Mouse (Mus musculus) lung, postnatal 14 days (tissue): ENCODE measurements at regions not wholly inside any gene's neighbourhood (a gene's known extent, or its start where the extent isn't known, plus 50 kb on each side); places are given as distances from the start of the nearest gene placed in this dataset.

Source experiments
- DNase-seq: peaks from one replicate; pipeline ENCODE4 v3.0.0; 2021

DNA sequence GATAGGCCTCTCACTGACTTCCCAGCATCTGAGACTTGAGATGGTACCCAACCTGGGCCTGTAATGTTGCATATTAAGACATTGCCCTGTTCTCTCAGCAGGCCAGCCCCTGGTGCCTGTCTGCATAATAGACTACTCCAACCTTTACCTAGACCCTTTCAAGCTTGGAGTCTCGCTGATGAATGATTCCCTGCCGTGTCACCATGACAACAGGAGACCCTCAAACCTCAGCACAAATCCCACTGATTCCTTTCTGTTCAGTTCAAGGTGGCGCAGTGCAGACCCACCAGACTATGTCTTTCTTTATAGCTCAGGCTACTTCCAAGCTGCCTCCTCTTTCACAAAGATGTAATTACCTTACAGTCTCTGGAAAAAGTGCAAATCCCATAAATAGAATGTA, 172.0 kb downstream of the Dcdc2c start:
- DNase-seq: no peak

DNA sequence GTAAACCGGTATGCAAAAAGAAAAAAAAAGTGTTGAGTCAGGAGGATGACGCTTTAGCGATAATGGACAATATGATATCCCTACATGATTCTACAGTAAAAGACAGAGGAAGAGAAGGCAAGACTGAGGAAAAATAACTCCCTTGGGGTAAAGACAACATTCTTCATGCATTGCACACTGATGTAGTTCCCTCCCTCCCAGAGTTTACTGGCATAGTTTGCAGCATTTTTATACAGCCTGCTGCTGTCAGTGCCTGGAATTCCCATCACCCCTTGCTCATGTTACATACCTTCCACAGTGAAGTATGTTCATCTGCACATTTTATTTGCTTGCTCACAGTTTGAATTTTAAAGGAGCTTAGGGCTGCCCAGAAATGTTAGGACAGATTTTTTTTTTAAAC, 174.2 kb downstream of the Dcdc2c start:
- no peak for DNase-seq

DNA sequence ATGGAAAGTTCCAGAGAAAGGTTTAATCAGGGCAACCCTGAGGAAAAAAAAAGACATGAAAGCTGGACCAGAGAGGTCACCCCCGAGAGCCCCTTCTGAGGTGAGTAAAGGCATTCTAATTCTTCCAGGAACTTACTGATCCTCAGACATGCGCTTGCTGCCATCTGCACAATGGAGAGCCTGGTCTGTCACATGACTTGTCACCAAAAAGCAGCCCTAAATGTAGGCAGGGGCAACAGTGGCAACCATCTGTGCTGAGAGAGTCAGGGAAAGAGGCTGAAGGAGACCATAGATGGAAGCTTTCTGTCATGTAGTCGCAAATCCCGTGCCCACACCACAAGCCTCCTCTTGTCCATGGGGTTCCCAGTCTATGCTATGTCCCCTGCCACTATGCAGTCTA, 174.8 kb downstream of the Dcdc2c start:
- no peak for DNase-seq

DNA sequence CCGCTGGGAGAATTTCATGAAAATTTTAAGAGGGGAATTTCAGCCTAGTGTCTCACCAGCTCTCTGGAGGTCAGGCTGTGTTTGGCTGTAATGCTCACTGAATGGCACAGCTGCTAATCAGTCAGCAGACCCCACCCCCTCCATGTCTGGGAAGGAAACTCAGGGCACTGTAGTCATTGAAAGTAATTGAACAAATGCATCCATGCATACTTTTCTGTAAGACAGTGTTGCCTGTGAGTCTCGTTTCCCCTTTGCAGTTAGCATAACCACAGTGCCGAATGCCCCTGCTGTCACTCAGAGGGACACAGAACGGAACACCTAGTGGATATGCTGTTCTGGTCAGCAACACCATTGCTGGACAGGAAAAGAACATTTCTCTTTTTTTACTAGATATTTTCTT, 175.4 kb downstream of the Dcdc2c start:
- no peak for DNase-seq

DNA sequence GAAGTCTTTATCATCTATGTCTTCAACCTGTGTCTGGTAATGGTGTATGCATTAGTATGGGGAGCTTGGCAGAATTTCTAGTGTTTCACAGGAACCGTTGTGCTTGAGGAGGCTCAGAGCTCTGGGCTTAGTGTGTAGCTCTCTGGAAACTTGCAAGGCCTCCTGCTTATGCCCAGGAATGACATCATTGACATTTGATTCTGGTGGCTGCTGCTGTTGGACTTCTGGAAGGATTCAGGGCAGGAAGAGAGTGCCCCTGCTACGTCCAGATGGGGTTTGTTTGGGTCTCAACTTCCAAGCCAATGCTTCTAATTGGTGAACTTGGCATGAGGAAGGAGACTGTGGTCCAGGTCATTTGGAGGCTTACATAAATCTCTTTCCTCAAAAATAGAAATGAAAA, 186.9 kb downstream of the Dcdc2c start:
- DNase-seq: no peak

DNA sequence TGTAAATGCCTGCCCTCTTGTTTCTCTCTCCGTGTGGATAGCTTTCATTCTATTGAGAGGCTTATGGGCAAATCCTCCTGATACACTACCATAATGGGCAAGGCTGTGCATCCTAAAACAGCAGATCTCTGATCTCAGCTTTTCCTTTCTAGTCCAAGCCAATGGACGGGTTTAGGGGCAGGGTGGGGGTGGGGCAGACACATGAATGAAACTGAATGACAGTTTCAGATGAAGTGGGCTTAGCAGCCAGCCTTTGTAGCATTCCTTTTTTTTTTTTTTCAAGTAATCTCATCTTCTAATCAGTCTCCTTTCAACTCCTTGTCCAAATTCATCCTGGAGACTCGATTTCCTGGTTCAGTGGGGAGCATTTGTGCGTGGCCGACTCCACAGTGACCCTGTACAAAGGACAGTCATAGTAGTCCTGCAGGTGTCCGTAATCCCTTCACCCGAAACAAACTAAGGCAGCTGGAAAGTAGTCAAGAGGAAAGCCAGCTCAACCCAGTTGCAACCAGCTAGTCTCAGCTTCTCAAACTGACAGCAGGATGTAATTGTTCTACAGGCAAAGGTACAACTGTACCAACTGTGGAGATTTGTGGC, 193.4 kb downstream of the Dcdc2c start:
- DNase-seq: no peak

DNA sequence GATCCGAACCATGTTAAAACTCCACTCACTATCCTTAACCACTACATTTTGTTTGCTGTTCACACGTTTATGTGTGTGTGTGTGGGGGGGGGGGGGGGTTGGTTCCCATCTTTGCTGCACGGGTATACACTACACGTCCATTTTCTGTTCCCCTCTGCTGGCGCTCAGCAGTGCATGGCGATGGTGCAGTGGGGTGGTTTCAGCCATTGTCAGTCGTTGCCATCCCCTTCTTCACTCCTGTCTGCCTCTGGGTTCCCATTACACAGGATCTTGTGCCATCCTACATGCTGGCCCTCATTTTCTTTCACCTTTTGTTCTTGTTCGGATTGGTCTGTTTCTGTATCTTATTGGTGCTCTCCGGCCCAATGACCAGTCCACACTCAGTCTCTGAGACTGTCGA, 194.4 kb downstream of the Dcdc2c start:
- no peak for DNase-seq

DNA sequence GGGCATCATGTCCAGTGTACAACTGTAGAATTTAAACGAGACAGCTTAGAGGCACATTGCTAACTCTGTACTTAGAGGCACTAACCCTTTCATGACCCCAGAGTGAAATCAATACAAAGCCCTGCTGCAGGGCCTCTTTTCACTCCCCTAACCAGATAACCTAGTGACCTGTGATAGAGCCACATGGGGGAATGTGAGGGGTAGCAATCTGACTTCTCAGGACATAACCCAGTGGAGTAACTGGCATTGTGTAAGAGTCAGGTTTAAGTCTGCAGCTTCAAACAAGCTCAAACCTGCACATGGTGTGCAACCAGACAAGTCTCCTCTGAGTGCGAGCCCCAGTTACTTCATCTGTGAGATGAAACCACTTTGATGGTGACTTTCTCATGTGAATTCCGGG, 199.1 kb downstream of the Dcdc2c start:
- DNase-seq: no peak

DNA sequence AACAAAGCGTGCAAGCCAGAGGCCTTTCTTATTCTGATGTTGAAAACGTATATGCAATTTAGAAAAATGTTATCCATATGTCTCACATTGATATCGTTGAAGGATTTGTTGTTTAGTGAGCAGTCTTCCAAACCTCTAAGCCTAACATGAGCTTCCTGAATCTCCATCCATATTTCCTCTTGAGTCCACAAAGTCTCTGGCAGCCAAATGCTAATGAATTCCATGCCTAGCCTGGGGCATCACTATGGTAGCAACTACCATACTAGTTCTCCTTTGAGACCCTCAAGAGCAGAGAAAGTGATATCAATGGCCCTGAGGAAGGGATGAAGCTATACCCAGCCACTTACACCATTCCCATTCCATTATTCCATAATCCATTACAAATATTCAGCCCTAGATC, 199.6 kb downstream of the Dcdc2c start:
- DNase-seq: no peak

DNA sequence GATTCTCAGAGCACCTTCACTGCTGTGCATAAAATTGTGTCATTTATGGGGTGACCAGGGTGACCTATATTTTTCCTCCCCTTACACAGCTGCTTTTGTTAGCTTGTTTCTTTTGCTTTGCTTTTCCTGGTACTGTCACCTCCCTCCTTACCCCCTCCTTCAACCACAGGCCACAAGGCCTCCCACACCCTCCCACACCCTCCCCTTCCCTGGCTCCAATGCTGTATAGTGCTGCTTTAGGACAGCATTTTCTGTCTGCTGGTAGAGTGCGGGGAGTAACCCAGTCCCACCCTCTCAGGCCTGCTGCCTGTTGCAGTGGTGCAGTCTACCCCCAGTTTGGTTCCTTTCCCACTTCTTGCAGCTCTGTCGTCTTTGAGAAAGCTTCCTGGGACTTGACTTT, 209.5 kb downstream of the Dcdc2c start:
- DNase-seq: no peak

DNA sequence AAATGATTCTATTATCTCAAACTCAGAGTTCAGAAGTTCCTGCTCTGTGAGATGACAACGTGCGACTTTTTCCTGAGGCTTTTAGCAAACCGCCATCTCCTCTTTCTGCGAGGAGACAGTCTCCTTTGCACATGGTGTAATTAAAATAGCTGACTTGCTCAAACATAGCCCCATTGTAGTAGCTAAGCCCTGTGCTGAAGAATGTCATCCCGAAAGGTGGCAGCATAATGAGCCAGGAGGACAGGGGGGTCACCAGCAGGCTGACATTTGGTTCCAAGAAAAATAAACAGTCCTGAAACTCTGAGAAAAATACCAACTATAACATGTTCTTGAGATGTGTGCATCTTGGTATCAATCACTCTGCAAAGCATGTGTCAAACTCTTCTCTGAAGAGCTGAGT, 219.6 kb downstream of the Dcdc2c start:
- no peak for DNase-seq

DNA sequence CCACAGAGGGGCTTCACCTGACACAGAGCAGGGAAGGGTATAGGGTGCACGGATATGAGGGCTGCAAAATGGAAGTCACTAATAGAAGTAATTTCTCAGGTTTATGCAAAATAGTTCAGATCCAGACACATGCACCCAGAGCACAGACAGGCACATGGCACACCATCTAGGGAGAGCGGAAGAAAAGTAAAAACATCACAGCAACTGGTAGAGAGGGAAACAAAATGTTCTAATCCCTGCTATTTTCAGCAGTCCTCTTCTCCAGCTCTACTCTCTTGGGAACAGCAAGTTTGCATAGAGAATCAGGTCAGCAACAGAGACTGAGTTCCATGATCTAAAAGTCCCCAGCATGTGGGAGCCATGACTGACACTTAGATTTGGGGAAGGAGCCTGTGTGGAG, 220.4 kb downstream of the Dcdc2c start:
- DNase-seq: no peak

DNA sequence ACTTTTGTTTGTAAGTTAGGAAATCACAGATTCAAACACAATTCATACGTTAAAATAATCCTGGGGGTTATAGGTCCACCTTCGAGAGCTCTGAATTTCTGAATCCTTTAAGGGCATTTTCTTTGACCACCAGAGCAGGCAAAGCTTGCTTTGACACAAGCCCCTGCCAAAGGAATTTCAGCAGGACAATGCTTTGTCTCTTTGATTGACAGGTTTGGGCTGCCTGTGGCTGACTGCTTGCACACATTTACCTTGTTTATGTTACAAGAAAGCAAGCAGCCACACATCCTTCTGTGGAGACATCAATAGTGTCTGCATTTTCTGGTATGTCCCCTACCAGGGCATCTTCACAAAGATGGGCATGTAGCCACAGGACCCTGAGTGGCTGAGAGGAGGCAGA, 228.5 kb downstream of the Dcdc2c start:
- DNase-seq: no peak

DNA sequence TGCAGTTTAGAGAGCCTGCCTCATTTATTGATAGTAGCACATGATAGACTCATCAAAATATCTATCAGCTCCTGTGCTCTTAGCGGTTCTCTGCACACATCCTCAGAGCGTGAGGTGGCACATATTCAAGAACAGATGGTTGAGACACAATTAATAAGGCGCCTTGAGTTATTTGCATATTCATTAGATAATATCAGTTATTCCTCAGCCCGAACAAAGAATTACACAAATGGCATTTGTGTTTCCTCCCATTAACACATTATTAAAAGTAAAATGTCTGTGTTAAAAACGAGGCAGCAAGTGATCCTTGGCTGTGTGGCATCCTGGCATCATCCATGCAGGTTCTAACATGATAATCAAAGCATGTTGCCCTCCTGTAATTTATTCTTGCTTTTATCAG, 243.0 kb downstream of the Dcdc2c start:
- DNase-seq: no peak

DNA sequence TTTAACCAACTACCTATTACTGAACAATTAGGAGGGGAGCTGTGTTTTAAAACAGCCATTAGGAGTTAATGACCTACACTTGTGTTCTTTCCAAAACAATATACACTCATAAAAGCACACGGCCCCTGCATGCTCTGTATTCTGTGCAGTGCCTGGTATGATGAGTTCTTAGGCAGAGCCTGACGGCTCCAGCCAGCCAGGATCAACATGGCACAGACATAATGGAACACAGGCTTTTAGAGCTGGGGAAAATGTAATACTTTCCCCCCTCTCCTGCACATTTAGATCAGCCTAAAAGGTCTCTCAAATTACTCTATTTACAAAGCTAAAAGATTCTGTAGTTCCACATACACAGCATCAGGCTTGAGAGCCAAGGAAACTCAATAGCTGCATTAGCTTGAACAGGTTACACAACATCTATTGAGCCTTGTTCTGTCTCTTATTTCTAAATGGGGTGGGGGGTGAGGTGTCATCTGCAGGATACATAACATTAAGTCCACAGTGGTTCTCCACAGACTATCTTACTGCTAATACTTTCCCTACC, 250.1 kb downstream of the Dcdc2c start:
- no peak for DNase-seq

DNA sequence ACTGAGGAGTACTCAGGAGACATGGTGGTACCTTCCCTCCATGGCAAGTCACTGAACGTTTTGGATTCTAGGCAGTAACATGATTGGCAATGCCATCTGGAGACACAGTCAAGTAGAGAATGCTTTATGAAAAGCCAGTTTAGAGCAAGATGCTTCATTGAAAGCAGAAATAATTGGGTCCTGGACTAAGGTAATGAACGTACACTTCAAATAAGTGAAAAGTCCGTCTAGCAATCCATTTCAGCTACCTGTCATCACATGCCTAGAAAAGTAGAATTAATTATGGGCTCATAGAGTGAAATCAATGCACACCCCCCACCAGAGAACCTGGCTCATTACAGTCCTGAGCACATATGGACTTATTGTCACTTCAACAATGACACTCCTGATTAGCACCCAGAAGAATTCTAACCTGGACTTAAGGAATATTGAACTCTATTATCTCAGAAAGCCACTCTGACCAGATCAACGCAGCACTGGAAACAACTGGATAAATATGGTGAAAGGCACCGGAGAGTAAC, 263.8 kb downstream of the Dcdc2c start:
- no peak for DNase-seq

DNA sequence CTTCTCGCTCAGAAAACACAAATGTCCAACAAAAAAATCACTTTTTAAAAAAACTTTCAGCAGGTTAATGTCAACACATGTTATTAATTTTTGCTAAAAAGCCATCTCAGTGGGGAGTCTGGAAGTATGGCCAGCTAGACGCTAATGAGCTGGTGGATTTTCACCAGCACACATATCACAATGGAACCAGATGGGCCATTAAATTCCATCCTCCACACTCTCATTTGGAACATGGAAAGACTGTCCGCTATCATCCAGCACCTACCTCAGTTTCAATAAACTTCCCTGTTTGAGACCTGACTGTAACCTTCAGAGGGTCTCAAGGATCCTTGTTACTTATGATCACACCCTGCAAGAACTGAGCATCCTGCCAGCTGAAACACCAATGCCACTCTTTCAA, 296.7 kb downstream of the Dcdc2c start:
- DNase-seq: no peak

DNA sequence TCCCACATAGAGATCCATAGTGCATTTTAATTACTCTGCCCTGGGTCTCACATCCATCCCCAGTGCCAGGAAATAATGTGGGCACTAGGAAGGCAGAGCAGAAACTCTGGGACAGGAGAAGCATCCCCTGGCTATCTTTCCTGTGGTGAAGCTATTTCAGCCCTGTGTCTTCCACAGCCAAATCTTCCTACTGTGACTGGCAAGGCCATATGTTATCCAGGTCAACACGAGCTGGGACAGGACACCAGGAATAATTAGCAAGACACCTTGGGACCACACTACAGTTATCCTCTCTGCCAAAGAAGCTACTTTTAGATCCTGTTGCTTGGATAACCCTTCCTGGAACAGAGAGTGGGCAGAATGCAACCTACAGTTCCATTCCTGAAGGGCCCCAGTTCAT, 301.7 kb downstream of the Dcdc2c start:
- no peak for DNase-seq

DNA sequence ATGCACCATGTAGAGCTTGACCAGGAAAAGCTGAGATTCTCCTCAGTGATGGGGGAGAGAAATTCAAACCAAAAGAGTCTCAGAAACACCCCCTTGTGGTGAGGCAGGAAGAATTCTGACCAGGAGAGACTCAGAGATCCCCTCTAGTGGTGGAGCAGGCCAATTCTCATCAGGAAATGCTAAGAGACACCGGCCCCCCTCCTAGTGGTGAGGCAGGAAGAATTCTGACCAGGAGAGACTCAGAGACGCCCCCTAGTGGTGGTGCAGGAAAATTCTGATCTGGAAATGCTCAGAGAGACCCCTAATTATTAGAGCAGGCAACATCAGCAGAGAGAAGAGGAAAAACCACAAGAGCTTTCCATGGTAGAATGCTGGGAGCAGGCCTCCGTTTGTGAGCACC, 303.4 kb downstream of the Dcdc2c start:
- peak; percentile 5 for DNase-seq

DNA sequence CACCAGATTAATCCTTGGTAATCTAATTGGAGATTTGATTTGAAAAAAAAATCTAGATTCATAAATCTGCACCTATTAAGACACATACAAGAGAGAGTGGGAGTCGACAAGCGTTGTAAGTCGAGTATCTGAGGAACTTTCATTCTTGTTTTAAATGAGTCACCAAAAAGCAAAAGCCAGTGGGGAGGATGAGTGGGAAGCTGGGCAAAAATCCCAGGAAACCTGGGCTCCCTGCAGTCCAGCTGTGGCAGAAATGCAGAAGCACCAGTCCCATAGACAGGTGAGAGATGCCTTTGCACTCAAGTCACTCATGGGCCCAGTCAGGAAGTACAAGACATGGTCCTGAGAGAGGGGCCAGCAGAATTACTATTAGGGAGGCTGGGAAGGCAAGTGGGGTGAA, 303.9 kb downstream of the Dcdc2c start:
- no peak for DNase-seq

DNA sequence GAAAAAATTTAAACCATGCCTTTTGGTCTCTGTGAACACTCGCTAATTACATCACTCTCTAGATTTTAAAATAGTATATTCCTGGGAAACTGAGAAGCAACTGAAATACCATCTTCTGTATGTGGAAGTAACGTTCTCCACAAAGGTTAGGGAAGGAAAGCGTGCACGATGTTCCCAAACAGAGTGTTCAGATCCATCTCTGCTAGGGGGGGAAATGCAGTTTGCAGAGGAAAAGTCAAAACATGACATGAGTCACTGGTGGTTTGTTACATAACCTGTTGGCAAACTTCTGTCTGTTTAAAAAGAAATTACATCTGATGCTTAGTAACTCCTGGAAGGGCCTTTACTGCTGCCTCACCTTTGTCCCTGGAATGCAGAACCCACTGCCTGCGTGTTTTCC, 314.2 kb downstream of the Dcdc2c start:
- no peak for DNase-seq

DNA sequence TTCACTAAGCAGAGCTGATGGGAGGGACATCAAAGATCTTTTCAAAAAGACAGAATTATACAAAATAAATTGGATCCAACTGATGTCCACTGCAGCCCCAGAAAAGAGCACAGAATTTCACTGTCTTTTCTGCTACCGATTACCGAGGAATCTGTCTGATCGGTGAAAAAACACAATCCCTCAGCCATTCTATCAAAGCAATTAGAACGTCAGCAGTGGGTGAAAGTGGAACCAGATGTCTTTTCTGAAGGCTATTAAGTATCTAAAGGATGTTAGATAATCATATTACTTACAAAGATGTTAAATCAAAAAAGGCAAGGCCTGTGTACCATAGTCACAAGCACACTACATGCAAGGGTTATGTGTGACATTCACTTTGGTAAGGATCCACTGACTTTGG, 315.2 kb downstream of the Dcdc2c start:
- no peak for DNase-seq

DNA sequence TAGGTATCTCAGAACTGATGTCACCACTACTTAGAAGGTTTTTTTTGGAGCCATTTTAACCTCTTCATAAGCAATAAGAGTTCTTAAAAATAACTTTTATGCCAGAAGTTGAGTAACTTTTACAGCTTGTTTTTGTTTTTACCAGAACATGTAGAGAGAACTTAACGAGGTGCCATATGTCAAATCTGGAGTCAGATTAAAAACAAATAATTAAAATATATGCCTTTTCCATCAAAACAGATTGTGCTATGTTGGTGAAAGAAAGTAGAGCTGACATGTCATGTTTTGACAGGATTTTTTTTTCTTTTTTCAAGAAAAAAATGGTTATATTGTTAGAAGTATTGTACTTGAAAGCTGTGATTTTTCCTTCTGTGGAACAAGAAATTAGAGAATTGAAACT, 349.4 kb downstream of the Dcdc2c start:
- DNase-seq: no peak

DNA sequence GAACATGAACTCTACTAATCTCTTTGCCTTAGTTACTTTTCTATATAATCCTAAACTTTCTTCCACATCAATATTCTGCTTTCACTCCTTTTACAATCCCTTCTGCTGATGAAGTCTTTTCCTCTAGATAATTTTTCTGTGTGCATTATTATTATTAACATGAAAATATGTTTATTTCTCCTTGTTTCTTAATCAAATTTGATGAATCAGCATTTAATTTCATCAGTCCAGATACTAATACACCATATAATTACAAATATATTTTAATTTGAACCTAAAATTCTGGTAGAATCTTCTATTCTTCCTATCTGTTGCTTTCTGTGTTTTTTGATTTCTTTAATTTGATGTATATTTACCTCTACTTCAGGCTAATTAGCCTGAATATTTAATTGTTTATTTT, 365.5 kb downstream of the Dcdc2c start:
- DNase-seq: no peak

DNA sequence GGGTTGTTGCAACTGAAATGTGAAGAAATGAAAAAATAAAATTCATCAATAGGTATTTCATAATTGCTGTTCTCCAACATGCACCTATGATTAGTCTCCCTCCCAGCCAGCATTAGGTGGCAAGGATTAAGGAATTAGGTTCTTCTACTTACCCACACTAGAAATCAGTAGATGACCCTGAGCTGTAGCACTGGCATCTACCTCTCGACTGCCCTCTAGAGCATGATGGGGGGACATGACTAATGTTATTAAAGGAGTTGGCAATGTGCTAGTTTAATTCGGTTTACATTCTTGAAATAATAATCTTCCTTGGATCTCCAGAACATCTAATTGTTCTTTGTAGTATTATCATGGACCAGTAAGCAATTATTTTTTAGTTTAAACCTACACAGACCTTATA, 370.9 kb downstream of the Dcdc2c start:
- no peak for DNase-seq

DNA sequence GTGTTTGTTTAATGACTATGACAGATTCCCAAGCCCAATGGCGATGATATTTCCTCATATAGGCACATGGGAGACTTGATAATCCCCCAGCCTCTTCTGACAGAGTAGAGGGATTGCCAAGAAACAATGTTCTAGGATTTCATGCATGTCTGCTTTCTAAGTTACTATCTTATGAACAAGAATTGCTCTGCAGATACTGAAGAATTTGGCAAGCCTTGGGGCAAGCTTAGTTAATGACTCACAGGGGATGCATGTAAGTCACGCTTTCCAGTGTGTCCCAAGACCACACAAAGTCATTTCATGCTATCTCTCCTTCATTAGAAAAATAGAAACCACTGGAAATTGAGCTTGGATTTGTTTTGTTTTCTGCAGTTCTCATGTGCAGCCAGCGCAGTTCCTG, 376.2 kb downstream of the Dcdc2c start:
- DNase-seq: no peak
